Comparison of ENCODE assay signal across 10 mouse cellular contexts in the genomic region with DNA sequence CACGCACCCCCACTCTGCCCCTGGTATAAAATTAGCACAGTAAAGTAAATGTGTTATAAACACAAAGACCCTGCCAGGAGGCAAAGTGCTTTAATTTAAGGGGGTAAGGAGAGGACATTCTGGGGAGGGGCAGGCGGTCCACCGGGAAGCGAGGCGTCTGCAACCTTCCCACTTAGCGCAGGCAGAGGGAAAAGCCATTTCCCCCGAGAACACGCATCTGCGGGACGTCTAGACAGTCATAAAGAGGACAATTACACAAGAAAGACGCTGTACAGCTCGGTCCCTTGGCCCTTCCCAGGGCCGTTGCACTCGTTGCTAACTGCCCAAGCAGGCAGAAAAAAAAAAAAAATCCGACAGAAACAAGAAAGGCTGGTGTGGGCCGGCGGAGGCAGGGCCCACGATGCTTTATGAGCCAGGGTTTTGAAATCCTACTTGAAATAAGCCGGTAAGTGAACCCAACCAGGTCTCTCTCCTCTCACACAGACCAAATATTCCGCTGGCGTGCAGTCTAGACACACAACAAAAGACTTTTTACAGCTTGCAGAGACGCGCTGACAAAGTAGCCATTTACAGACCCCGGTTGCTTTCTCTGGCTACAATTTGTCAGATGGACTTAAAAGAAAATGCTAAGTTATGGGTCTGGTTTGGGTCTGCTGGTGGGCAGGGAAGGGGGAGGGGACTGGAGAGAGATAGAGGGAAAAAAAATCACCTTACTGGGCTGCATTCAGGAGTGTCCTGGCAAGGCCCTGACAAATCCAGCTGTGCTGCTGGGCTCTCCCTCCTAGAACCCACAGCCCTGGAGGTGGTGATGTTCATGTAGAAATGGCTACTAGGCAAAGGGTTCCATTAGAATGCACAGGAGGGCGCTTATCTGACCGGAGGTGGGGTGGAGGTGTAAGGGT. TPM values are rescaled to one million over a fixed set of nuclear protein-coding genes. Genes with fewer than 3 reads are reported as not detected.
DNase-seq lines count a peak whose midpoint lies in the region; ATAC-seq lines count a peak whose summit lies in the region.
"Had no signal": no experiment of that assay in that cellular context is flagged by ENCODE, and none has a peak within 500 bp of the region (broad histone marks: within the 10 kb centered on the region; RNA-seq: fewer than 3 reads in every experiment).

No protein-coding gene starts in this region.

- no peaks in the 10 kb centered on the region for H3K9me3 ChIP-seq in embryonic facial prominence, embryonic 13.5 days
- no peaks in the 10 kb centered on the region for H3K9me3 ChIP-seq in intestine, embryonic 14.5 days (ENCODE audit: control insufficient read depth, low read length)
- H3K9me3 ChIP-seq: liver, embryonic 13.5 days had no signal

- peaks cover 30% of the 10 kb centered on the region for H3K4me1 ChIP-seq in brown adipose tissue, adult 24 weeks (ENCODE audit: control insufficient read depth, insufficient read depth, insufficient read length, low read length)
- H3K4me1 ChIP-seq in embryonic facial prominence, embryonic 13.5 days, result peaks cover 99% of the 10 kb centered on the region
- peaks cover 92% of the 10 kb centered on the region for H3K4me1 ChIP-seq in intestine, embryonic 14.5 days (replicated peaks; ENCODE audit: control insufficient read depth, insufficient read depth, low read length)
- H3K4me1 ChIP-seq: liver, embryonic 13.5 days had no signal

- no peaks in the 10 kb centered on the region for H3K27me3 ChIP-seq in embryonic facial prominence, embryonic 13.5 days
- H3K27me3 ChIP-seq in intestine, embryonic 14.5 days (replicated peaks; ENCODE audit: control insufficient read depth, insufficient read depth, low read length), result no peaks in the 10 kb centered on the region
- H3K27me3 ChIP-seq: liver, embryonic 13.5 days had no signal

- no peak for DNase-seq in intestine, embryonic 14.5 days (ENCODE audit: low spot score)
- DNase-seq in mesoderm, embryonic 11.5 days (ENCODE audit: low read depth, low spot score), result peak; percentile 83
- no peak for DNase-seq in ovary, postnatal 36 days (ENCODE audit: low spot score)
- no peak for DNase-seq in adrenal gland, adult (ENCODE audit: inconsistent age in 2 of 2, low spot score in 1 of 2)
- DNase-seq in MN1 (ENCODE audit: low spot score), result no peak
- no peak for DNase-seq in T-cell, adult 2 months (ENCODE audit: low spot score)
- DNase-seq: gastrocnemius, postnatal 10 days; liver, embryonic 13.5 days had no signal

- peak overlapping the region; percentile 46; the same call in 1 of the 2 replicates for H3K9ac ChIP-seq in embryonic facial prominence, embryonic 13.5 days
- no peak overlapping the region; the same call in 1 of the 2 replicates for H3K9ac ChIP-seq in intestine, embryonic 14.5 days (ENCODE audit: low read length)
- H3K9ac ChIP-seq: liver, embryonic 13.5 days had no signal

- H3K4me3 ChIP-seq in brown adipose tissue, adult 24 weeks (ENCODE audit: insufficient read depth, low read depth, low read length), result no peak overlapping the region
- peak overlapping the region; percentile 10; the same call in 1 of the 2 replicates for H3K4me3 ChIP-seq in embryonic facial prominence, embryonic 13.5 days
- no peak overlapping the region for H3K4me3 ChIP-seq in intestine, embryonic 14.5 days (ENCODE audit: low read depth, low read length)
- H3K4me3 ChIP-seq: liver, embryonic 13.5 days had no signal

- peak overlapping the region; percentile 73 for H3K27ac ChIP-seq in brown adipose tissue, adult 24 weeks (replicated peaks; ENCODE audit: low read depth, low read length)
- peak overlapping the region; percentile 81 for H3K27ac ChIP-seq in embryonic facial prominence, embryonic 13.5 days
- peak overlapping the region; percentile 73 for H3K27ac ChIP-seq in intestine, embryonic 14.5 days (ENCODE audit: low read depth)
- H3K27ac ChIP-seq: liver, embryonic 13.5 days had no signal

- H3K4me2 ChIP-seq in embryonic facial prominence, embryonic 13.5 days, result peak overlapping the region; percentile 31
- H3K4me2 ChIP-seq in intestine, embryonic 14.5 days (ENCODE audit: low read length), result peak overlapping the region; percentile 36
- H3K4me2 ChIP-seq: liver, embryonic 13.5 days had no signal

- ATAC-seq in embryonic facial prominence, embryonic 13.5 days (ENCODE audit: insufficient number of reproducible peaks, insufficient read depth, low FRiP score, low TSS enrichment, low read depth), result no peak
- ATAC-seq in intestine, embryonic 14.5 days (replicated peaks; ENCODE audit: low FRiP score, low TSS enrichment, low read depth), result no peak

- 15% methylated on average over 26 of the region's 26 CpGs for WGBS in embryonic facial prominence, embryonic 13.5 days
- 14% methylated on average over 26 of the region's 26 CpGs for WGBS in intestine, embryonic 14.5 days

- H3K36me3 ChIP-seq in embryonic facial prominence, embryonic 13.5 days, result no peaks in the 10 kb centered on the region
- no peaks in the 10 kb centered on the region for H3K36me3 ChIP-seq in intestine, embryonic 14.5 days (ENCODE audit: control insufficient read depth, insufficient read depth, low read length)
- H3K36me3 ChIP-seq: liver, embryonic 13.5 days had no signal

RNA-seq across cellular contexts. Expression of a gene that starts 22.3 kb away (rescaled TPM):
- 108 and 141 TPM in 2 replicates for polyA plus RNA-seq in brown adipose tissue, adult 24 weeks (2012; ENCODE audit: insufficient read depth, insufficient read length, missing spikeins)
- polyA plus RNA-seq in embryonic facial prominence, embryonic 13.5 days (2015; fragmentation: Nextera tagmentation; extraction: Ambion mirVana), result 6.3 and 7.3 TPM in 2 replicates
- 10.4 and 12.0 TPM in 2 replicates for polyA plus RNA-seq in intestine, embryonic 14.5 days (2014; fragmentation: Nextera tagmentation; extraction: Ambion mirVana)

RNA-seq across cellular contexts. Expression of a gene that starts 35.3 kb away (rescaled TPM):
- polyA plus RNA-seq in brown adipose tissue, adult 24 weeks (2012; ENCODE audit: insufficient read depth, insufficient read length, missing spikeins), result 1.6 TPM in 1 of 2 replicates, not detected in the other
- 0.13 TPM in 1 of 2 replicates, not detected in the other for polyA plus RNA-seq in embryonic facial prominence, embryonic 13.5 days (2015; fragmentation: Nextera tagmentation; extraction: Ambion mirVana)
- 0.65 and 0.90 TPM in 2 replicates for polyA plus RNA-seq in intestine, embryonic 14.5 days (2014; fragmentation: Nextera tagmentation; extraction: Ambion mirVana)
